Mouse (Mus musculus): ENCODE data around the gene Efcab5. TPM values are rescaled to one million over a fixed set of nuclear protein-coding genes. Genes with fewer than 3 reads are reported as not detected.

The Efcab5 gene
- polyA plus RNA-seq (2014; fragmentation: Illumina TruSeq; extraction: RNeasy Lipid Tissue Mini Kit (QIAGEN cat#74804); ENCODE audit: low replicate concordance): 1.9 TPM

DNA sequence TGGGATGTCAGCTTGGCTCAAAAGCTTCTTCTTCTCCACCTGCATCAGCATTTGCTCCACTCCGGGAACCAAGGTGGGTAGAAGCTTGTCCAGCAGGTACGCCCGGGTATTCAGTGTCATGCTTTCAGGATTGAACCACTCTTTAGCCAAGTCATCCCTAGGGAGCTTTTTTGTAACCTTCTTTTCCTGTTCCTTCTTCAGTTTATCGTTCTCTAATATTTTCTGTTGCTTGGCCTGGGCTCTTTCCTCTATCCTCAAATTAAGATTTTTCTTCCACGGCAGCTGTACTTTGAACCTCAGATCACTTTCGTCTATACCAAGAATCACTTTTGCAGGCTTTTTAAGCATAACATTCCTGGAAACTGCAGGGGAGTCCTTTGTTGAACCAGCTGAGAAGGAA lies at the start of gene Efcab5:
TSS of gene Efcab5 (minus strand) at position 101 of the 400 bp plus-strand sequence.

DNA sequence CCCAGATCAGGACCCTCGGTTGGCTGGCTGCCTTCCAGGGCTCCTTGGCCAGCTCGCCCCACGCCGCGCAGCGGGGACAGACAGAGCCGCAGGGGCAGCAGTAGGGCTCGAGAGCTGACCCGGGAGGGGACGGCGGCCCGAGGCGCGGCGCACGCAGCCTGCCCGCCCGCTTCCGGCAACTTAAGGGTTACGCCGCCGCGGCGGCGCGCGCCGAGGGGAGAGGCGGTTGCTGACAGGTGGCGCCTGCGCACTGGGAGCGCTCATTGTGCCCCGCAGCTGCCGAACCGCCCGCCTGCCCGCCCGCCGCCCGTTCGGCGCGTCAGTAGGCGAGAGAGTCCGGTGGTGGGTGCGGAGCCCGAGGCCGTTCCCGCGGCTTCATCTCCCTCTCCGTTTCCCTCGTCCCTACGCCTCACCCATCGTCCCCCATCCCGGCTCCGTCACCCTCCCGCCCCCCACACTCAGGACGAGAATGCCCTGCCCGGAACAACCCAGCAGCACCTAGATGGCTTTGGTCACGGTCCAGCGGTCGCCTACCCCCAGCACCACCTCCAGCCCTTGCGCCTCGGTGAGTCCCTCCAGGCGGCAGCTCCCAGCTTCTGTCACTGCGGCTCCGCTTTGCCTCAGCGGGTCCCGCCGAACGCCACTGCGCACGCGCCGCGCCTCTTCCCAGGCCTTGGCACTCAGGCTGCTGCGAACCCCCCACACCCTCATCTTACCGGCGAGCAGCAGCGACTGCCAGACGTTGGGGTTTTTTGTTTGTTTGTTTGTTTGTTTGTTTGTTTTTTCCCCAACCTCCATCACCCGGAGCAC lies 27.4 kb upstream of the Efcab5 start, which contains the start of gene Ssh2:
TSS of gene Ssh2 (plus strand) at position 337 of the 810 bp plus-strand sequence.

DNA sequence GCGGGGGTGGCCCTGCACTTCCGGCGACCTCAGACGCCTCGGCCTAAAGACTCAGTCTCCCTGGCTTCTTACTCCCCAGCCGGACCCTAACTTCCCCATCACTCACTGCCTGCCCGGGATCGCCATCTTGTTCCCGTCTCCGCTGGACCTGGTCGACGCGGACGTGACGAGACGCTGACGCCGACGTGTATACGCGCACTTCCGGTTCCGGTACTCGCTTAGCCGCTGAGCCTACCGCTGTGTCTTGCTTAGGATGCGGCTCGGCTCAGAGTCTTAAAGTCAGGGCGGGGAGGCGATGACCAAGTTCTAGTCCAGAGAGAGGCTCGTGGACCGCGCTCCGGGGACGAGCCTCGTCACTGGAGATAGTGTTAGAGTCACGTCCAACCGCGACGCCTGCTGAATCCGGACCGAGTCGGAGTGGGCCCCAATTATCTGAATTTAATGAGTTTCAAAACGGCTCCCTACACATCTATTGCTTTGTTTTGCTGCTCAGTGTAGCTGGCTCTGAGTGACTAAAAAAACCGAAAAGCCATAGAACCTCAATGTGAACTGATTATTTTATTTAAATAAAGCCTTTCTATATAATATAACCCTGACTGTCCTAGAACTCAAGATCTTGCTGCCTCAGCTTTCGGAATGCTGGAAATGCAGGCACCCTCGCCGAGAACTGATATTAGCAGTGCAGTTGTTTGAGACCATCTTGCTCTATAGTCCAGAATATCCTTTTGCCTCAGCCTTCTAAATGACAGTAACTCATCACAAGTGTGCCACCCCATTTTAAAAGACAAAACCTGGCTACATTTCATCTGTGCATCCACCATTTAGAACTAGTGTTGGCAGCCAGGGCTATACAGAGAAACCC lies 110.3 kb downstream of the Efcab5 start, which contains the start of gene Nsrp1:
TSS of gene Nsrp1 (minus strand) at position 163 of the 862 bp plus-strand sequence.

Other genes starting within 250 kb of the Efcab5 start
- gene Slc6a4, start 190.4 kb downstream of the Efcab5 start, polyA plus RNA-seq (2014; fragmentation: Illumina TruSeq; extraction: RNeasy Lipid Tissue Mini Kit (QIAGEN cat#74804); ENCODE audit: low replicate concordance): 34.2 TPM
- gene Nsrp1, start 110.5 kb downstream of the Efcab5 start, polyA plus RNA-seq (2014; fragmentation: Illumina TruSeq; extraction: RNeasy Lipid Tissue Mini Kit (QIAGEN cat#74804); ENCODE audit: low replicate concordance): 29.5 TPM
- gene Ssh2, start 27.3 kb upstream of the Efcab5 start, polyA plus RNA-seq (2014; fragmentation: Illumina TruSeq; extraction: RNeasy Lipid Tissue Mini Kit (QIAGEN cat#74804); ENCODE audit: low replicate concordance): 11.7 TPM

Measured in small intestine, adult 10 weeks (tissue).